Mouse (Mus musculus) heart, adult 10 weeks (tissue): ENCODE results near the gene Pfn3. TPM values are rescaled to one million over a fixed set of nuclear protein-coding genes. Genes with fewer than 3 reads are reported as not detected.

ENCODE experiments used
- polyA plus RNA-seq: library from polyadenylated mRNA; stranded (reverse); fragments of 350-450 nt; fragmentation: Illumina TruSeq; extraction: RNeasy Lipid Tissue Mini Kit (QIAGEN cat#74804); gene quantifications from one replicate; pipeline ENCODE4 v1.2.3, GENCODE M21; 2014; ENCODE audit warnings: low read depth, low replicate concordance

Gene Pfn3
- not detected for polyA plus RNA-seq

GRCm38 (mm10) chr13:55414743-55415380, at the start of gene Pfn3:
Gene Pfn3 (minus strand): TSS chr13:55415232.

GRCm38 (mm10) chr13:55464027-55464884, 49.2 kb upstream of the Pfn3 start, which contains the start of gene Prr7:
Gene Prr7 (plus strand): TSS chr13:55464267.

DNA sequence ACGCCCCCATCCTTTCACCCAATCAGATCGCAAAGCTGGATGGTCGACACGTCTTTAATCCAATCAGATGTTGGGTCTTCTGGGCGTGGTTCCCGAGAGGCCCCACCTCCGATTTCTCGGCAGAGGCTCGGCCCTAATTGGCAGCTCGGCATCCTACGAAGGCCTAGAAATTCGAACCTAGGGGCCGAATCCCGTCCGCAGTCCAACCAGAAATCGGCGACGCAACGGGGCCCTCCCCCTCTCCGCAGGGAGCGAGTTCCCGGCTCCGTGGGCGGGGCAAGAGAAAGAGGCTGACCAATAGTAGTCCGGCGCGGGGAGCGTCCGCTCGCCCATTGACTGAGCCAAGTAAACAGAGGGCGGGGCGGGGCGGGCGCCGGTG, 29.9 kb upstream of the Pfn3 start, which contains the start of gene Grk6:
Gene Grk6 (plus strand): TSS at position 136 of the 379 bp plus-strand sequence.

DNA sequence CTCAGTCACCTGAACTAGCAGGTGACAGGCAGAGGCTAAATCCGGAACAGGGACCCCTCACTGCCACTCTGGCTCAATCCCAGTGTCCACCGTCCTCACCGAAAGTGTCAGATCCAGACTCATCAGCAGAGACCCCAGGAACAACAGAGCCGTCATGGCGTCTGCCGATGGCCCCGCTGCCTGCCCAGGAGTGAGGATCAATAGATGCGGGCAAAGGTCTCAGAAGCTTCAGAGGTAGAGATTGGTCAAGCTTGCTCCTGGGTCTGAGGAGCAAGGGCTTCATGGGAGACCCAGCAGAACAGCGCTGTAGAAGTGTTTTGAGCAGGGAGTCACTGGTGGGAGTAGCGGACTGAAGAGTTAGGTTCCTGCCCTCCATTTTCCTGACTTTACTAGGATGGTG, 11.6 kb upstream of the Pfn3 start, which contains the start of gene F12:
Gene F12 (minus strand): TSS at position 181 of the 400 bp plus-strand sequence.

GRCm38 (mm10) chr13:55398088-55398487, 16.9 kb downstream of the Pfn3 start, which contains the start of gene Slc34a1:
Gene Slc34a1 (plus strand): TSS chr13:55398187.

GRCm38 (mm10) chr13:55369531-55370114, 45.4 kb downstream of the Pfn3 start, which contains the start of gene Rgs14:
Gene Rgs14 (plus strand): TSS chr13:55369732.

Other genes with a start within 250 kb of the Pfn3 start
- gene Nsd1, start 205.4 kb downstream of the Pfn3 start, polyA plus RNA-seq: 22.6 TPM
- 35.7 TPM for gene Prelid1, start 94.7 kb downstream of the Pfn3 start, polyA plus RNA-seq
- 62.0 TPM for gene Rab24, start 93.3 kb downstream of the Pfn3 start, polyA plus RNA-seq
- gene Mxd3, start 85.4 kb downstream of the Pfn3 start, polyA plus RNA-seq: not detected
- gene Lman2, start 52.4 kb downstream of the Pfn3 start, polyA plus RNA-seq: 50.8 TPM
- gene Rgs14, start 45.5 kb downstream of the Pfn3 start, polyA plus RNA-seq: 0.58 TPM
- not detected for gene Slc34a1, start 17.0 kb downstream of the Pfn3 start, polyA plus RNA-seq
- not detected for gene F12, start 11.6 kb upstream of the Pfn3 start, polyA plus RNA-seq
- 19.9 TPM for gene Grk6, start 29.8 kb upstream of the Pfn3 start, polyA plus RNA-seq
- not detected for gene Prr7, start 49.0 kb upstream of the Pfn3 start, polyA plus RNA-seq
- 7.0 TPM for gene Dbn1, start 72.9 kb upstream of the Pfn3 start, polyA plus RNA-seq
- gene Pdlim7, start 98.4 kb upstream of the Pfn3 start, polyA plus RNA-seq: 65.4 TPM
- gene Dok3, start 114.1 kb upstream of the Pfn3 start, polyA plus RNA-seq: 2.6 TPM
- gene Ddx41, start 121.4 kb upstream of the Pfn3 start, polyA plus RNA-seq: 15.0 TPM
- gene Fam193b, start 155.9 kb upstream of the Pfn3 start, polyA plus RNA-seq: 48.4 TPM
- gene Tmed9, start 158.5 kb upstream of the Pfn3 start, polyA plus RNA-seq: 97.7 TPM
- gene B4galt7, start 184.7 kb upstream of the Pfn3 start, polyA plus RNA-seq: 10.3 TPM
- 17.0 TPM for gene Caml, start 207.8 kb upstream of the Pfn3 start, polyA plus RNA-seq
- 25.7 TPM for gene Ddx46, start 219.8 kb upstream of the Pfn3 start, polyA plus RNA-seq